Mouse (Mus musculus) E14TG2a.4 (cell line): Measurements from ENCODE around the gene Scaf4.
"Not testable (repeated sequence)": the region's sequence is repeated elsewhere in the genome, so short reads cannot be mapped to it uniquely, and the experiment has no call there.

Experiments used
- H3K27me3 ChIP-seq: 2 replicates; pipeline ENCODE4 v1.6.1; 2014; ENCODE audit warnings: low read length, control low read depth; ENCODE audit not compliant: insufficient read depth
- H3K36me3 ChIP-seq: 2 replicates; pipeline ENCODE4 v1.6.1; 2014; ENCODE audit warnings: low read length, control low read depth; ENCODE audit not compliant: insufficient read depth
- H3K4me1 ChIP-seq: replicated peaks from 2 replicates; pipeline ENCODE4 v1.6.1; 2014; ENCODE audit warnings: low read depth, low read length, control low read depth
- H3K4me3 ChIP-seq: replicated peaks from 2 replicates; pipeline ENCODE4 v1.5.1; 2014; ENCODE audit warnings: mild to moderate bottlenecking, low read length
- H3K9me3 ChIP-seq: 2 replicates; pipeline ENCODE4 v1.6.1; 2014; ENCODE audit warnings: low read length, control low read depth
- CTCF ChIP-seq: conservative IDR thresholded peaks from 2 replicates; pipeline ENCODE4 v1.5.1; 2014; ENCODE audit warnings: low read length
- NANOG ChIP-seq: IDR thresholded peaks from 2 replicates; pipeline ENCODE4 v1.6.1; 2014; ENCODE audit warnings: borderline replicate concordance, low read length, mixed read lengths
- POU5F1 ChIP-seq: IDR thresholded peaks from 2 replicates; pipeline ENCODE4 v1.6.1; 2014; ENCODE audit warnings: low read length, borderline replicate concordance

Gene Scaf4

DNA sequence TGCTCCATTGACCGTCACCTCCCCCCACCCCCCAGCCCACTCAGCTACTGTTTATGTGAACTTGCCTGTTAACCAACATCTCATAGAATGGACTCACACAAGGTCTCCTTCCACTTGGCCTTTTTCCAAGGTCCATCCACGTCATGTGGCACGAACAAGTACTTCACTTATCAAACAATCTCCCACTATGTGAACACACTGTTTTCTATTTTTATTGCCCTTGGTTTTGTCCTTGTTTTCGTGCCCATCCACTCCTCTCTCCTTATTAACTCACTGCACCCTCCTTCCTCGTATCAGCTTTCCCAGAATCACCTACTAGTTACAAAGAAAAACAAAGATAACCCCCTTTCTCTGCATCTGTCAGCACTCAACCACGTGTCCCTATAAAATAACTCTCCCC lies 49.7 kb downstream of the Scaf4 start:
- Histone ChIP-seq H3K36me3 (peaks cover 67% of the 10 kb centered on the region), H3K27me3 (no peaks in the 10 kb centered on the region), H3K4me1 (peaks cover 28% of the 10 kb centered on the region), H3K9me3 (no peaks in the 10 kb centered on the region), H3K4me3 (no peak overlapping the region)
- TF ChIP-seq POU5F1 = no peak
- TF ChIP-seq CTCF = no peak
- TF ChIP-seq NANOG = no peak

DNA sequence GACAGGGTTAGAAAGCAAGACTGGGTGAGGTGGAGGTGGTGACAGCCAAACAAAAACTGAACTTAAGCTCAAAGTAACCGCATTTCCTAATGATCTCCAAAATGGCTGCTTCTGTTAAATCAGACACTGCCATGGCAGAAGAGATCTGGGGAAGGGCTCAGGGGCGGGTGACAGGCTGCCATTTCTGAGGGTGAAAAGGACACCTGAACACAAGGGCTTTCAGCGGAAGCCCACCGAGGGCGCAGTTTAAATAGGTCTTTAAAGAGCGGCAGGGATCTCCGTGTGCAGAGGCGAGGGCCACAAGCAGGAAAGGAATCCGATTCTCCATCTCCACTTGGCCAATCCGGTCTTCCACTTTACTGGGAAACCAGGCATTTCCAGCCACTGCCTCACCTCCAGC lies 50.6 kb downstream of the Scaf4 start:
- Histone ChIP-seq H3K9me3 (no peaks in the 10 kb centered on the region), H3K27me3 (no peaks in the 10 kb centered on the region), H3K4me3 (peak overlapping the region; percentile 41), H3K36me3 (peaks cover 65% of the 10 kb centered on the region), H3K4me1 (peaks cover 28% of the 10 kb centered on the region)
- no peak for TF ChIP-seq CTCF
- TF ChIP-seq NANOG = no peak
- TF ChIP-seq POU5F1 = no peak

DNA sequence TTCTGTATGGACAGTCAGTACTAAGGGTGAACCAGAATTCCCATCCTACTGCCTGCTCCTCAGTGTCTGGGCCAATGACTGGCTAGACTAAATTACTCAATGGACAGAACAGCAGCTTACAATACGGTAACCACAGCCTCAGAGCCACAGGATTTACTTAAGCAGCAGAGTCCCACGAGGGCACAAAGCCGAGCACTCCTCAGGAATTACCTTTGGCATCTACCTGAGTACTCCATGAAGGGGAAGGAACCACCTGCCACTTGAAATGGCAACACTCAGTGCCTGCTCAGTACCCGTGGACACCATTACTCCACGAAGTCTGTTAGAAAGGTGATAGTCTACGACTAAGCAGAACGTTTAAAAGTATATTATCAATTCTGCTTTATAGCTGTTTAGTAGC lies 53.0 kb downstream of the Scaf4 start:
- Histone ChIP-seq H3K4me1 (peaks cover 28% of the 10 kb centered on the region), H3K36me3 (peaks cover 66% of the 10 kb centered on the region), H3K4me3 (no peak overlapping the region), H3K27me3 (no peaks in the 10 kb centered on the region), H3K9me3 (no peaks in the 10 kb centered on the region)
- TF ChIP-seq NANOG (no peak), POU5F1 (no peak), CTCF (no peak)

DNA sequence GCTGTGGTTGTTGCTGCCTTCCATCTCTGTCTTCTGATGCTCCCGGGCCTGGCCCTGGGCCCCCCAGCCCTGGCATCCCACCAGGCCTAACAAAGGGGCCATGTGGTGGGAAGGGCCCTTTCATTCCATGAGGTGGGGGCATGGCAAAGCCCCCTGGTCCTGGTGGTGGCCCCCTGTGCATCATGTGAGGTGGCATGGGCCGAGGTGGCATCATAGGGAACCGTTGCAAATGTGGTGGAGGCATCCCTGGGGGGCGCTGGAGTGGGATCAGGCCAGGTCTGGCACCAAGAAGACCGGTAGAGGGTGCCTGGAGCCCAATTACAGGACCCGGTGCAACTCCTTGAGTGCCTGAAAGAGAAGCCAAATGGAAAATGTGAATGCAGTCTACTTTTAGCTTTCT lies 54.4 kb downstream of the Scaf4 start:
- Histone ChIP-seq H3K27me3 (no peaks in the 10 kb centered on the region), H3K9me3 (no peaks in the 10 kb centered on the region), H3K36me3 (peaks cover 75% of the 10 kb centered on the region), H3K4me1 (peaks cover 33% of the 10 kb centered on the region), H3K4me3 (no peak overlapping the region)
- TF ChIP-seq NANOG (no peak), CTCF (no peak), POU5F1 (no peak)

DNA sequence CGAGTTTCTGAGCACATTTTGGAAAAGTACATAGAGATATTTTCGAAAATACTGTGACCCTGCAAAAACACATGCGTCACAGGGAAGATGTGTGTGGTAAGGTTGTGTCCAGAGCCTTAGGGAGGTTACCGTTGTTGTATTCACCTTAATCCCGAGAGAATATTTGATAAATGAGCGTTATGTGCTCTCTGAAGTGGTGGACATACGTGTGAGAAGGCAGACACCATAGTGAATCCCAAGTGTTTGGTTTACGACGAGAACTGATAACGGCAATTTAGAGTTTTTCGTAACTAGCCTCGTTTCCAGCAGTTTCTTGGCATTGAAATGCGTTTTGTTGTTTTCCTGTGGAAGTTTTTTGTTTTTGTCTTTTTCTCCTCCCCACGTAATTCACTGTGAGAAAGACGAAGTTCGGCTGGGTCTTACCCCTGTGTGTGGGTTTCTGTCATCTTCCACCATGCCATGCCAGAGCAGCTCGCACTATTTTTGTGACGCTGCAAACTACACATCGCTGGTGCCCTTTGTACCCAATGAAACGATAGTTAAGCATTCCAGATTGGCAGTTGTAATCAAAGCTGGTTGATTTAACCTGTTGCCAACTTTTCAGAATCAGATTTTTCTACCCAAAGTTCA lies 62.7 kb downstream of the Scaf4 start:
- Histone ChIP-seq H3K36me3 (peaks cover 49% of the 10 kb centered on the region), H3K4me3 (peak overlapping the region; percentile 94), H3K4me1 (peaks cover 74% of the 10 kb centered on the region), H3K27me3 (no peaks in the 10 kb centered on the region), H3K9me3 (no peaks in the 10 kb centered on the region)
- TF ChIP-seq NANOG (no peak), POU5F1 (no peak), CTCF (no peak)

DNA sequence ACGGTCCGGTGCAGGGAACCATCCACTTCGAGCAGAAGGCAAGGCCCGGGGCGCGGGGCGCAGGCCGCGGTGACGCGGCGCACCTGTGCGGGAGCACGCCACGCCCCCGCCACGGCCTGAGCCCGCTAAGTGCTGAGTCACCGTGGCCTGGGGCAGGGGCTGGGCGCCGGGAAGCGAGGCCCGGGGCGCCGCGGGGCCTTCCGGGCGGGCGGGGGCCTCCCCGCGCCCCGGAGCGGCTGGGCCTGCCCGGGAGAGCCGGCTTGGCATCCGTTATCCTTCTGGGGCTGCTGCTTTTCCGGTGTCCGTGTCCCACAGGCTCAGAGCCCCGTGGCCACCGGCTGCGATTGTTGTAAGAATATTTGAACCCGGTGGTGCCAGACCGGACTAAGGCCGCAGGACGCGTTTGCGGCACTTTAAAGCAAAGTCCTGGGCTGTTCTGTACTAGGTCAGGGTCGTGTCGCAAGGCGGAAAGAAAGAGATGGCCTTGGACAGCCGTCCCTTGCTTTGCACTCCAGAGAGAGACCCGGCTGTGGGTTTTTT lies 63.3 kb downstream of the Scaf4 start:
- Histone ChIP-seq H3K36me3 (peaks cover 44% of the 10 kb centered on the region), H3K4me1 (peaks cover 76% of the 10 kb centered on the region), H3K27me3 (no peaks in the 10 kb centered on the region), H3K4me3 (peak overlapping the region; percentile 94), H3K9me3 (no peaks in the 10 kb centered on the region)
- TF ChIP-seq POU5F1 (no peak), NANOG (no peak), CTCF (no peak)

DNA sequence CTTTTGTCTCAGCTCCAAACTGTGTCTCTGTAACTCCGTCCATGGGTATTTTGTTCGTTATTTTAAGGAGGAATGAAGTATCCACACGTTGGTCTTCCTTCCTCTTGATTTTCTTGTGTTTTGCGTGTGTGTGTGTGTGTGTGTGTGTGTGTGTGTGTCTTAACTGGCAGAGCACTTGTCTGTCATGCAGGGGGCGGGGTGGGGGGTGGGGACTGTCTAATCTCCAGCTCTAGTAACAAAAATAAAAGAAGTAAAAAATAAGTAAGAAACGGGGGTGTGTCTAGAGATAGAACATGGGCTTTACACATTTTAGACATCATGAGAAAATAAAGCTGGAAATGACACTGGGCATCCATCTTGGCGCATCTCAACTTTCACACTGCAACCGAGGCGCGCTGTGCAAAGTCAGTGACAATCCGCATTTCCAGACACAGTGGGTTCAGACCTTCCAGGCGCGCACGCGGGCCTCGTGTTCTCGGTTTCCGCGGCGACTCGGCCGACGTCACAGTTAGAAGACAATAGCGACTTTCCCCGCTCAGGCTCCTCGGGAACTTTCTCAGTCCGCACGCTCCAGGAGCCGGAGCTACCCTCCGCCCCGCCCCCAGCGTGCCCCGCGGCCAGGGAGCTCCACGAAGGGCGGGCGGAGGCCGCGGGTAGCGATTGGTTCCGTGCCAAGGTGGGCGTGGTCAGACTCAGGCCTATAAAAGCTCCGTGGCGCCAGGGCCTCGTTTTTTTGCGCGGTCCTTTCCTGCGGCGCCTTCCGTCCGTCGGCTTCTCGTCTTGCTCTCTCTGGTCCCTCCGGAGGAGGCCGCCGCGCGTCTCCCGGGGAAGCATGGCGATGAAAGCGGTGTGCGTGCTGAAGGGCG lies 64.0 kb downstream of the Scaf4 start, which contains the start of gene Sod1:
TSS of gene Sod1 (plus strand) at position 729 of the 866 bp plus-strand sequence.
- peak within 1 kb of the TSS; percentile 94 for H3K4me3 ChIP-seq
- no peaks in the 10 kb centered on the region for H3K27me3 ChIP-seq
- peaks cover 71% of the 10 kb centered on the region for H3K4me1 ChIP-seq
- H3K36me3 ChIP-seq = peaks cover 36% of the 10 kb centered on the region
- no peaks in the 10 kb centered on the region for H3K9me3 ChIP-seq
- no peak for TF ChIP-seq NANOG
- no peak for TF ChIP-seq CTCF
- TF ChIP-seq POU5F1 = no peak

DNA sequence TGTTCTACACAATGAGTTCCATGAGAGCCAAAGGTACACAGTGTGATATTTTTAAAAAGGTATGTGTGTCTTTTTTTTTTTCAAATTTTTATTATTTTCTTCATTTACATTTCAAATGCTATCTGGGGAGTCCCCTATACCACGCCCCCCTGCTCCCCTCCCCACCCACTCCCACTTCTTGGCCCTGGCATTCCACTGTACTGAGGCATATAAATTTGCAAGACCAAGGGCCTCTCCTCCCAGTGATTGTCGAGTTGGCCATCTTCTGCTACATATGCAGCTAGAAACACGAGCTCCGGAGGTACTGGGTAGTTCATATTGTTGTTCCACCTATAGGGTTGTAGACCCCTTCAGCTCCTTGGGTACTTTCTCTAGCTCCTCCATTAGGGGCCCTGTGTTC lies 64.9 kb downstream of the Scaf4 start:
- not testable (repeated sequence) for H3K27me3 ChIP-seq

More for the DNA sequence above, 64.9 kb downstream of the Scaf4 start:
- 0 out of 2 replicates have a peak overlapping the region, but pooled peaks have one; percentile 94 for H3K4me3 ChIP-seq
- not testable (repeated sequence) for H3K9me3 ChIP-seq
- peaks cover 64% of the 10 kb centered on the region for H3K4me1 ChIP-seq
- peaks cover 28% of the 10 kb centered on the region for H3K36me3 ChIP-seq
